Mouse (Mus musculus) common myeloid progenitor, adult 5-6 weeks (primary cell): ENCODE measurements around the gene Dhcr7. TPM values are rescaled to one million over a fixed set of nuclear protein-coding genes. Genes with fewer than 3 reads are reported as not detected.

Experiments
- ATAC-seq: replicated peaks from 2 replicates; pipeline ENCODE4 v1.8.0; 2016; ENCODE audit warnings: low read depth, mild to moderate bottlenecking, moderate TSS enrichment, inconsistent platforms; ENCODE audit not compliant: poor library complexity, severe bottlenecking
- total RNA-seq: library from RNA; stranded (forward); fragments of 200-1000, 187-1606 nt; gene quantifications from 2 replicates; pipeline ENCODE4 v1.2.3, GENCODE M21; 2017

The Dhcr7 gene
- 11.7 and 25.1 TPM in 2 replicates for total RNA-seq

DNA sequence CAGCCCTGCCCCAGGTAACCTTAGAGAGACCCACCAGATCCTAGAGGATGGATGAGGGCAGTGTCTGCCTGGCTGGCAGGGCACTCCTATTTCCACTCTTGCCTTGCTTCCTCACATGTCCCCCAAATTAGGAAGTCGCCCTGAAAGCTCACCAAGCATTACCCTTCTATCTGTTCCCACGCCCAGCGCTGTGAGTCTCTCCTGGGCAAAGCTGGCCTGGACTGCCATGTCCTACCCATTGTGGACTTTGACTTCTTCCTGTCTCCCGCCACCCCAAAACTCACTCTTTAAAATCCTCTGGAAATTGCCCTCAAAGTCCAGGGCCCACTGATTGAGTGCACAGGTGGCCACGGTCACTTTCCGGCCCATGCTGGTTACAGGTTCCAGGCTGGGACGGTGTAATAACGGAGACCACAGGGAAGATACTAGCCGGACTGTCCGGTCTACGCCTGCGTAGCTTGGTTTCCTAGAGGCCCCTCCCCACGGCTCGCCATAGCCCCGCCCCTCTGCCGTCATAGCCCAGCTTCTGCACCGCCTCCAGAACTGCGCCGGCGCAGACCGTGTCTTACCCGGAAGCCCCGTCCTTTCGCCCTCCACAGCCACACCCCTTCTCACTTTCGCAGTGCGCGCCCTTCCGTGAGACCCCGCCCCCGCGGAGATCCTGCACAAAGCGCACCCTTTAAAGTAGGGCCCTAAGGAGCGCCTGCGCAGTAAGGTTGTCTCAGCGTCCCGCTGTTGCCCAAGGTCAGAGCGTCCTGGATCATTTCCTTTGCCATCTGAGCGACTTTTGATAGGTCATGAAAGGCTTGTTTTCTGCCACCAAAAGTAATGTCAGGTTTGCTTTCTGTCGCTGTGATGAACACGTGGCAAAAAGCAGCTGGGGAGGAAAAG lies at the start of gene Dhcr7, which contains the start of gene Nadsyn1:
TSS of gene Dhcr7 (plus strand) at position 771 of the 891 bp plus-strand sequence.
TSS of gene Nadsyn1 (minus strand) at position 475 of the 891 bp plus-strand sequence.
- ATAC-seq, result peak; percentile 99

DNA sequence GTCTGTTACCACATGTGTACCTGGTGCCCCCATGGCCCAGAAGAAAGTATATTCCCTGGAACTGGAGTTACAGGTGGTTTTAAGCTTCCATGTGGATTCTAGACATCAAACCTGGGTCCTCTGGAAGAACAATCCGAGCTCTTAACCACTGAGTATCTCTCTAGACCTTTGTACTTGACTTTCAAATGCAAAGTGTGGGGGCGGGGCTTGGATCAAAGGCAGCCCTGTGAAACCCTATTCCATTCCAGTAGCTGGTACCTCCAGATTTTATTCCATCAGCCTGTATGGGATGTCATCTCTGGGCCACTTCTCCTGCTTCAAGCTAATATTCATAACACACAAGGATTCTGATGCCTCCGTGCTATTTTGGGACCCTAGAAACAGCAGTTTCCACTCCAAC lies 46.8 kb upstream of the Dhcr7 start:
- ATAC-seq, result no peak

DNA sequence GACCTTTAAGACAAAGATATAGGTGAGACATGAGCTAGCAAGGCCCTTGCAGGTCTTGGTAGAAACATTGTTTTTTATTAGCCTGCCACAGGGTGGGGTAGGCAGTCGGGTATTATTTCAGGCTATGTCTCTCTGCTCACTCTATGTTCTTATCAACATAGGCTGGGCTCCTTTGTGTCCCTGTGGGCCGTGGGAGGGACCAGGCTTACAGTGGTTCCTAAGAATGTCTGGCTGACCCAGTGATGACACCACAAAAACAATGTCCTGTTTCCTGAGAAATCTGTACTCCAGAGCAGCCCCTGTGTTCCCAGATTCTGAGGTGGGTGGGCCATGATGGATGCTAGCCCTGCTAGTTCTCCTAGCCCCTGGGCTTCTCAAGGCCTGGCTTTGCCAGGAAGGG lies 45.6 kb upstream of the Dhcr7 start:
- ATAC-seq, result no peak

DNA sequence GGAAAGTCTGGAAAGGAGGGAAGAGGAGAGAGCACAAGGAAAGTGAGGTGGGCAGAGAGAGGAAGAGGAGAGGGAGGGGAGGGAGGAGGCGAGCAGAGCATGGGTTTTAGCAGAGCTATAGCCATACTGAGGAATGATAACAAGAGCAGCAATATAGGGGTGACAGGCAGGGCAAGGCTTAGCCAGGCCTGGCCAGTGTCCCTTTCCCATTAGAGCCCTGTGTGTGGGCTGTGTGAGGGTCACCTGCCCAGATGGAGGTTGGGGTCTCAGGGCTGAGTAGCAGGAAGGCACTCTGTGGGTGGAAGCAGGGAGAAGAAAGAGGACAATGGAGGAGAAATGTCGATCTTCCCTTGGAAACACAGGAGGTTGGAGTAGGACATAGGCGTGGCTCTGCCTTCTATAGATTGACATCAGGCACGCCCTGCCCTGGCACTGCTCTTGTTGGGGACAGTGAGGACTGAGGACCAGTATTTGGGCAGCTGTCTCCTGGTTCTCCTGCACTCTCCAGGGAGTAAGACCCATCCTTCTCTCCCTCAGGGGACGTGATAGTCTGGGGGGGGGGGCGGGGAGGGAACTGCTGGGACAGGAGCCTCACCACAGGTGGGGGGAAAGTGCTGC lies 39.5 kb upstream of the Dhcr7 start:
- ATAC-seq, result peak; percentile 7; the same call in 1 of the 2 replicates

DNA sequence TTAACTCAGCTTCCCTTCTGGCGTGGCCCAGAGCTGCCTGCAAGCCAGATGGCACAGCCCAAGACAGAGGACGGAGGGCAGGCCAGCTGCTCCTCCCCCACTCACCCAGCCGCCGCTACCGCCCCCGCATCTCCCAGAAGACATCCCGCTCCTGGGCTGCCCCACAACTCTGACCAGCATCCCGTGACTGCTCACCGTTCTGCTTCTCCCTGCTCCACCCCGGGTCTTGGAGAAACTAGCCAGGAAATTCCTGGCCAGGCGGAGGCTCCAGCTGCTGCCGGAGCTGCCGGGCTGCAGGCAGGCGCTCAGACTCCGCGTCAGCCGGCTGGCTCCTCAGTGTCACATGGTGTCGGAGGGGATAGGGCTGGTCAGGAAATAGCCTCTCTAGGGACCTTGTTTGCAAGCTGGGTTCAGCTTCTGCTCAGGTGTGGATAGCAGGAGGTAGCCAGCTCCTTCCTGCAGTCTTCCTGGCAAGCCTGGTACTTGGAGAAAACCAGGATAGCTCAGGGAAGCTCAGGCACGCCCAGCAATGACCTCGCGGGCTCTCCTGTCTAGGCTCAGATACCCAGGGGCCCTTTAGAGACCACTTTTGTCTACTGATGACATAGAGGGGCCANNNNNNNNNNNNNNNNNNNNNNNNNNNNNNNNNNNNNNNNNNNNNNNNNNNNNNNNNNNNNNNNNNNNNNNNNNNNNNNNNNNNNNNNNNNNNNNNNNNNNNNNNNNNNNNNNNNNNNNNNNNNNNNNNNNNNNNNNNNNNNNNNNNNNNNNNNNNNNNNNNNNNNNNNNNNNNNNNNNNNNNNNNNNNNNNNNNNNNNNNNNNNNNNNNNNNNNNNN lies 38.7 kb upstream of the Dhcr7 start, which contains the start of gene Mrgpre:
TSS of gene Mrgpre (minus strand) at position 505 of the 834 bp plus-strand sequence.
- ATAC-seq, result peak; percentile 57

DNA sequence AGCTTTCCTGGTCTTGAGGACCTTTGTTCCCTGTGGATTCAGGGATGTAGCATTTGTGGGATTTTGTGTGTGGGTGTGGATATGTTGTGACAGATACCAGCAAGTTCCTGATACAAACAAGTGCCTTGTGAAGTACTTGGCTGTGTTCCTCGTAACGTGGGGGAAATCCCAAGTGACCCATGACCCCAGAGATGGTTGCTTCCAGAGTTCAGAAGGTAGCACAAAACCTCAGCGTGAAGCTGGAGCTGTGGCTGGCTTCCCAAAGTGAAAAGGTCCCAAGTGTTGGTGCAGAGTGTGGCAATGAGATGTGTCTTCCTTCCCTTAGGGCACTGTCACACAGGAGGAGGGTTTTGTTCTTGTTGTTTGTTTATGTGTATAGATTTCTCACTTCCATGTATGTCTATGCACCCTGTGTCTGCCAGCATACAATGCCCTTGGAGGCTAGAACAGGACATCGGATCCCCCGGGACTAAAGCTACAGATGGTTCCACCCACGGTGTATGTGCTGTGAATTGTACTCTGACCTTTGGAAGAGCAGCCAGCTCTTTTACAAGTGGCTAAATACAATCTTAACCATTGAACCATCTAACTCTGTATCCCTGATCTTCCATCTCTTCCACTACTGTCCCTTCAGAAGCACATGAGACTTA lies 30.5 kb upstream of the Dhcr7 start:
- ATAC-seq, result no peak

DNA sequence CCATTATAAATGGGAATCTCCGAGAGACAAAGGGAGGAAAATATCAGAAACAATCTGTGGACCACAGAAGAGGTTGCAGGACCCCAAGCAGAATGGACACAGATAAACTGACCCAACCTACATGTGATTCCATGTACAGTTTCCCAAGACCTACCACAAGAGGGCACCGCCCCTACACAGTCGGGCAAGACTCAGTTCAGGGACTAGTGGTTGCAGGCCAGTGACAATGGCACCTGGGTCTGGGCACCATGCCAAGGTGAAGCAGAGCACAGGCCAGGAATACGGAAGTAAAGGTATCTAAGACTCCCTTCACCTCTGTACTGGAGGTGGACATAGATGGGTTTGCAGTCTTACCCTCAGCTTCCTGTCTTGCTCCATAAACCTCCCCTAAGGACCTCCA lies 29.8 kb upstream of the Dhcr7 start:
- peak; percentile 87 for ATAC-seq

DNA sequence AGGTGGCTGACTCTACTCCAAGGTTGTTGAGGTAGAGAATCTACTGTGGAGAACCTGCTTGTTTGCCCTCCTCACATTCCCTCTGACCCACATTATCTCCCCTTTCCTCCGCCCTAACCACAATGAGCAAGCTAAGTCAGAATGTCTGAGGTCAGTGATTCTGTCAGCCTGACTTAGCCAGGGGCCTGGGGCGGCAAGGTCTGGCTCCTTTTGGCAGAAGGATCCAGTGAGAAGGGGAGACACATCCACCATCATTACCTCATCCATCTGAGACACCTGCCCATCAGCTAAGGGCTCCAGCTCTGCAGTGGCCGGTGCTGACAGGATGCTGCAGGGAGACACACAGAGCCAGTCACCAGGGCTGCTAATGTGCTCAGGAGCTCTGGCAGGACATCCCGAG lies 24.2 kb upstream of the Dhcr7 start:
- ATAC-seq, result peak; percentile 46; the same call in 1 of the 2 replicates

DNA sequence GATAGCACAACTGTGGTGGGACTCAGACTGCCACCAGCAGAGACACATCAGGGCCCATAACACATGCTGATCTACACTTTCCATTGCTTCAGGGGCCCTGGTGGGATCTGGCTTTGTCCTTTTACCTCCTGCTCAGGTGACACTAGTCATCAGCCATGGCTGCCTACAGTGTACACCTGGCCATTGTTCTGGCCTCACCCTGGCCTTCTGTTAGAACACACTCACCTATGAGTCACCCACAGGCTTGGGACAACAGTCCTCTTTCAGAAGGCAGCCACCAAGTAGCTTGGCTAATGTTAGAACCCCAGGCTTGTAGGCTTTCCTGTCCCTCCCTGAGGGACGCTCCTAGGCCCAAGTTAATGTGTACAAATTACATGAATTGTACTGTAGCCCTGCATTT lies 22.2 kb upstream of the Dhcr7 start:
- ATAC-seq, result no peak

DNA sequence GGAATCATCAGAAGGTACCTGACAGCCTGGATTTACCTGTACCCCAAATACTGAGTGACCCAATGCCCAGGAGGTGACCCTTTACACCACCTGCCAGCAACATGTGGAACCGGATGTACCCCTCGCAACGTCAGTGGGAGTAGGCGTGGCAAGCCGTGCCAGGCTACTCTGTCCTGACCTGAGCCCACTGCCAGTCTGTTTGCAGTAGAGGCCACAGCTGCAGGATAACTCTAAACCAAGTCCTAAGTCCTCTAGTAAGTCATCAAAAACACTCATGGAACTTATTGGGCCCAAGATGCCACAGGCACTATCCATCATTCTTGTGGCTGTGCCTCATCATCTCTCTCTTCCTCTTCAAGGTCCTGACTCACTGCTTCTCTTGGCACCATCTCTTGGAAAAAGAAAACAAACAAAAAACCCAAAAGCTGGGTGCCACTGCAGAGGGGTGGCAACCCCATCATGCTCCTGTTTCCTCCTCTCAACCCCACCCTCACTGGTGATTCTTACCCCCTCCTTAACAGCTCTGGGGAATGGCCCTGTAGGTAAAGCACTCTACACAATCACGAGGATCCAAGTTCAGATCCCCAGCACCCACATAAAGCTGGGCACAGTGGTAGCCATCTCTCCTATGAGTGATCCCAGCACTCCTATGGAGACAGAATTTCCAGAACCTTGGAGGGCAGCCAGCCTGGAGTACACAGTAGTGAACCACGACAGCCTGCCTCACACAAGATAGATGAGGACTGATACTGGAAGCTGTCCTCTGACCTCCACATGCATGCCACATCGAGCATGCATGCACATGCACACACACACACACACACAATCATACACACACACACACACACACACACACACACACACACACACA lies 21.5 kb upstream of the Dhcr7 start:
- no peak for ATAC-seq

DNA sequence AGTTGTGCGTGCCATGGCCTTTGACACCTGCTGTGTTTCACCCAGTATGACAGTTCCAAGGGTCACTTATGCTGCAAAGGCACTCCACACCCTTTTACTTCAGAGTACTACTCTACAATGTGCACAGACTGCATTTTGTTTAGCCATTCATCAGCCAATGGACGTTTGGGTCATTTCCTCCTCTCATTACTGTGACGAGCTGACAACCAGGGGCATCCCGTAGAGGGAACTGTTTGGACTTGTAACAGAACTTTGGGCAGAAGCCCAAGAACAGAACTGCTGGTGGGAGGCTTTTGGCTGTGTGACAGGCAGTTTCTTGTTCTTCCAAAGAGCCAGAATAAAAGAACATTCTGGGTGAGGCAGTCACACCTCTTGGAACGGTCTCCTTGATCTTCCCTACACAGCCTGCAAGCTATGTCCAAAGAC lies 17.7 kb upstream of the Dhcr7 start:
- no peak for ATAC-seq

DNA sequence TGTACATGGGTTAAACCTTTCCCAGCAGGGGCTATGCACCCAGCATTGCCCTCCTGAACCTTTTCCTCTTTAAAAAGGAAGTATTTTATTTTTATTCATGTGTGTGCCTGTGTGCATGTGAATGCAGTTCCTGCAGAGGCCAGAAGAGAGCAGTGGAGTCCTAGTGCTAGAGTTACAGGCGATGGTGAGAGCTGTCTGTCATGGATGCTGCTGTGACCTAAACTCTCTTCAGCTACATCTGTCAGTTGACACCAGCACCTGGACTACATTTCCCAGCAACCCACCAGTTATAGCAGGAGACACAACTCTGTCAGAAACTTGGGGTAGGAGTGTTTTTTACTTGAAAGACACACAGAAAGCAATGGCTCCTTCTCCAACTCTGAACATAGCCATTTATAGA lies 14.0 kb upstream of the Dhcr7 start:
- peak; percentile 67 for ATAC-seq

DNA sequence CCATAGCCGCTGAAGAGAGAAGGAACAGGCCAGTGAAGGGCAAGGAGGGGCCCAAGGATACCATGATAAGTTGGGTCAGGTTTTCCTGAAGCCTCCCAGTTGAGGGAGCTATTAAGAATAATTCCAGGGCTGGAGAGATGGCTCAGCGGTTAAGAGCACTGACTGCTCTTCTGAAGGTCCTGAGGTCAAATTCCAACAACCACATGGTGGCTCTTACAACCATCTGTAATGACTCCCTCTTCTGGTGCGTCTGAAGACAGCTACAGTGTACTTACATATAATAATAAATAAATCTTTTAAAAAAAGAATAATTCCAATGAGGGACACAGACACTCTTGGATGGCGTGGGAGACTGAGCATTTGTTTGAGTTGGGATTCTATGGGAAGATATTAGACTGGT lies 3.7 kb upstream of the Dhcr7 start:
- ATAC-seq, result no peak

DNA sequence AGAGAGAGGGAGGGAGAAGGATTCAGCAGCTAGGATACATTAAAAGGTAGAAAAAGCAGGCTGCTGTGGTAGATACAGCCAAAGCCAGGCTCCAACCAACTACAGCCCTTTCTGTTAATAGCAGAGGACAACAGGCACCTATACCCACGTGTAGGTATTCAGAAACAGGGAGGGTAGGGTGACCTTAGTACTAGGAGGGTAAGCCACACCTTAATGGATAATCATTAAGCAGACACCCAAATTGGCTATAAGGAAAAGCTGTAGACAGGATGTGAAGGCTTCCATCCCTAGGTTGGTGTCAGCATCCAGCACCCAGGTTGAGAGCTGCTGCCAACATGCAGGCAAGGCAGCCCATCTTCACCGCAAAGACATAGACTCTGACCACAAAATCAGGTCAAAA lies 1.7 kb upstream of the Dhcr7 start:
- no peak for ATAC-seq

DNA sequence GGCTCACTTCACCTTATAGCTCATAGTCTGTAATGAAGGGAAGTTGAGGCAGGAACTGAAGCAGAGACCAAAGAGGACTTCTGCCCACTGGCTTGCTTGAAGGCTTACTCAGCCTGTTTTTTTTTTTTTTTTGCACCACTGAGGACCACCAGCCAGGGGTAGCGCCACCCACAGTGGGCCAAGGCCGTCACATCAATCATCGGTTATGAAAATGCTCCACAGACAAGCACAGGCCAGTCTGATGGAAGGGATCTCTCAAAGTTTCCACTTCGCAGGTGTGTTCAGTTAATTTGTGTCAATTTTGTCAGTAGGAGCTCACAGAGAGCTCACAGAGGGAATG lies 291 bp downstream of the Dhcr7 start:
- ATAC-seq, result no peak; the same call in 1 of the 2 replicates

DNA sequence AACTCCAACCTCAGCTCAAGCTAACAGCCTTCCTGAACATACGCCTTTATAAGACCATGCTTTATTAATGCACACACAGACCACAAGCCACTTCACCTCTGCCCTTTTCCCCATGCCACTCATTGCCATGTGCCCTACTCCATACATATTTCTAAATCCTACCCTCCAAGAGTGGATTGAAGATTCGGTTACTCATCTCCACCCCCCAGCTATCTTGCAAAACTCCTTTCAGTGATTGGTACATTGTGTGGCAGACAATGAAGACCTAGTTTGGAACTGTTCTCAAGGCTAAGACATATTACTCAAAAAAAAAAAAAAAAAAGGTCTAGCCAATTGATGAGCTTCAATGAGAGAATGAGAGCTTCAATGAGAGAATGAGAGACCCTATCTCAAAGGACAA lies 4.0 kb downstream of the Dhcr7 start:
- ATAC-seq, result no peak

DNA sequence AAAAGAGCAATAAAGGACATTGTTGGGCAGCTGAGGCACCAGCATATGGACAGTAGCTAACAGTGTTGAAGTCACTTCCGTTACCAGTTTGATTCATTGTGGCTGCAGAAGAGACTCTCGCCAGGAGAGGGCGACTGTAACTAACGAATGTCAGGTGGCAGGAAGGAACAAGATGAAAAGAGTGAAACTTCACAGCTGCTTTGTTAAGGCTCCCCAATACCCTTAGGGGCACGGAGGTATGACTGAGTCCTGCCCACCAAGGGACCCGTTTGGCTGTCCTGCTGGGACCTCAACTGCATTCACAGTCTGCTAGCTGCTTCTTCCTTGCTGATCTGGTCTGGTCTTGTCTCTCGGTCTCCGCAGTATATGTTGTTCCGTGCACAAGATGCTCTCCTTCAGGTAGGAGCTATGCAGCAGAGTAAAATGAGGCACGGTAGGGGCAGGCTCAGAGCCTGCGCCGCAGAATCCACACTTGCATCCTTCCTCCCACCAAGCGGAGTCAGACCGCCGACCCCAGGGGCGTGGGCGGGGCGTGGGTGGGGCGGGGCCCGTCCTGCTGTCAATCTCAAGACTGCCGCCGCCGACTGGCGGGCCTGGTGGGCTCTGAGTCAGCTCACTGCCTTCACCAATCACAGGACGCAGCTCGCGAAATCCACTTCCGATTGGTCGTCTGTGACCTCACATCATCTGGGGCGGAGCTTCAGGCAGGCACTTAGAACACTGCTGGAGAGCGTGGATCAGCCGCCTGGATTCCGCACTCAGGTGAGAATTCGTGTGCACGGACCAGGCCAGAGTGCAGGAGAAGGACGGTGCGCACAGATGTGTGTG lies 6.8 kb downstream of the Dhcr7 start:
- peak; percentile 96 for ATAC-seq

DNA sequence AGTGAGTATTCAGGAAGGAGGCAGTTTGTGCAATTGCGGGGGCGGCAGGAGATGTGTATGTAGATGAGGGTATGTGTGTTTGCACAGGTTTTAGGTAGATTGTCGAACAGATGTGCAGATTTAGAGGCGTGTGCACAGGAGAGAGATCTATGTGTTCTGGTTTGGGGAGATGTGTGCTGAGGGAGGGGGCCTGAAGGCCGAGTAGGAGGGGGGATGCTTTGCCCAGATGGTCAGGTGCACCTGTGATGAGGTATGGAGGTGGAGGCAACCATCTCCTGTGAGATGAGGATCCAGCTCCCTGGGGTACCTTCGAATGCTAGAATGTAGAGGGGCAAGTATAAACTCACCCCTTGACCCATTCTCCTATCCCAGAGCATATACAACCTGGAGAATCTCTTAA lies 7.5 kb downstream of the Dhcr7 start:
- ATAC-seq, result no peak
